Mouse (Mus musculus) liver, embryonic 13.5 days (tissue): ENCODE results near the gene Lsp1. TPM values are rescaled to one million over a fixed set of nuclear protein-coding genes. Genes with fewer than 3 reads are reported as not detected.

Experiments used
- ATAC-seq: fragments of 200-750 bp; cut with Nextera tagmentation; 2 replicates; pipeline ENCODE4 v1.8.0; 2017; ENCODE audit warnings: low read depth, mild to moderate bottlenecking, moderate number of reproducible peaks, moderate library complexity
- DNase-seq: peaks from one replicate; pipeline ENCODE4 v3.0.0; 2022
- H3K27ac ChIP-seq: fragments of 300-500 bp; sonication (generic); 2 replicates; pipeline ENCODE4 v1.5.1; 2015; ENCODE audit warnings: moderate library complexity, mild to moderate bottlenecking, inconsistent platforms
- H3K27me3 ChIP-seq: fragments of 300-500 bp; sonication (generic); 2 replicates; pipeline ENCODE4 v1.6.1; 2015; ENCODE audit warnings: mild to moderate bottlenecking, inconsistent platforms
- H3K36me3 ChIP-seq: fragments of 300-500 bp; sonication (generic); 2 replicates; pipeline ENCODE4 v1.6.1; 2015; ENCODE audit warnings: mild to moderate bottlenecking, inconsistent platforms
- H3K4me1 ChIP-seq: fragments of 300-500 bp; sonication (generic); replicated peaks from 2 replicates; pipeline ENCODE4 v1.6.1; 2015; ENCODE audit warnings: inconsistent platforms
- H3K4me2 ChIP-seq: fragments of 300-500 bp; sonication (generic); 2 replicates; pipeline ENCODE4 v1.6.1; 2015; ENCODE audit warnings: inconsistent platforms, mild to moderate bottlenecking, moderate library complexity
- H3K4me3 ChIP-seq: fragments of 300-500 bp; sonication (generic); replicated peaks from 2 replicates; pipeline ENCODE4 v1.5.1; 2015; ENCODE audit warnings: mild to moderate bottlenecking, inconsistent platforms
- H3K9ac ChIP-seq: fragments of 300-500 bp; sonication (generic); 2 replicates; pipeline ENCODE4 v1.6.1; 2015; ENCODE audit warnings: mild to moderate bottlenecking, inconsistent platforms
- H3K9me3 ChIP-seq: fragments of 300-500 bp; sonication (generic); replicated peaks from 2 replicates; pipeline ENCODE4 v1.6.1; 2016; ENCODE audit warnings: inconsistent platforms
- WGBS: fragments of 180-500 bp; shearing (Covaris S2); methylation state at CpG from one replicate; pipeline ENCODE4 v1.1.7; 2015; ENCODE audit not compliant: insufficient replicate concordance; 5-methylcytosine and 5-hydroxymethylcytosine counted together
- polyA plus RNA-seq: library from polyadenylated mRNA; unstranded; fragments of >200 nt; fragmentation: Nextera tagmentation; extraction: Ambion mirVana; gene quantifications from 2 replicates; pipeline ENCODE4 v1.2.1, GENCODE M21; 2015

Lsp1 gene
- 14.2 and 15.5 TPM in 2 replicates for polyA plus RNA-seq

GRCm38 (mm10) chr7:142460636-142461077 lies at the start of gene Lsp1:
Lsp1 (plus strand) TSS chr7:142460809.
- H3K4me2 ChIP-seq = 0 out of 2 replicates have a peak within 1 kb of the TSS, but pooled peaks have one; percentile 8
- 45% methylated on average over 7 of the region's 7 CpGs for WGBS
- no peaks in the 10 kb centered on the region for H3K9me3 ChIP-seq
- H3K27ac ChIP-seq = no peak within 1 kb of the TSS
- DNase-seq (no peak), ATAC-seq (no peak)
- peaks cover 12% of the 10 kb centered on the region for H3K4me1 ChIP-seq
- H3K9ac ChIP-seq = no peak within 1 kb of the TSS
- H3K36me3 ChIP-seq = no peaks in the 10 kb centered on the region
- 0 out of 2 replicates have a peak, but pooled peaks cover 4% of the 10 kb centered on the region for H3K27me3 ChIP-seq
- H3K4me3 ChIP-seq = peak within 1 kb of the TSS; percentile 9

GRCm38 (mm10) chr7:142413285-142413684 lies 47.3 kb upstream of the Lsp1 start:
- DNase-seq (no peak), ATAC-seq (peak; percentile 88)
- Histone ChIP-seq H3K27ac (no peak overlapping the region), H3K36me3 (no peaks in the 10 kb centered on the region), H3K4me2 (no peak overlapping the region), H3K9me3 (no peaks in the 10 kb centered on the region), H3K4me1 (peaks cover 24% of the 10 kb centered on the region), H3K4me3 (no peak overlapping the region), H3K9ac (no peak overlapping the region), H3K27me3 (no peaks in the 10 kb centered on the region)
- 27% methylated on average over 6 of the region's 6 CpGs for WGBS

- Histone ChIP-seq H3K27me3 (no peaks in the 10 kb centered on the region), H3K4me2 (no peak overlapping the region), H3K9ac (no peak overlapping the region), H3K9me3 (no peaks in the 10 kb centered on the region), H3K4me1 (peaks cover 35% of the 10 kb centered on the region), H3K36me3 (no peaks in the 10 kb centered on the region), H3K27ac (no peak overlapping the region), H3K4me3 (no peak overlapping the region)
- ATAC-seq (no peak), DNase-seq (no peak)
- 50% methylated on average over 4 of the region's 4 CpGs for WGBS
These were observed 45.3 kb upstream of the Lsp1 start for GRCm38 (mm10) chr7:142415314-142415713.

GRCm38 (mm10) chr7:142416225-142416624 lies 44.4 kb upstream of the Lsp1 start:
- WGBS = 71% methylated on average over 3 of the region's 3 CpGs
- Histone ChIP-seq H3K9ac (no peak overlapping the region), H3K9me3 (no peaks in the 10 kb centered on the region), H3K4me1 (peaks cover 44% of the 10 kb centered on the region), H3K27ac (no peak overlapping the region), H3K4me2 (no peak overlapping the region), H3K36me3 (no peaks in the 10 kb centered on the region), H3K27me3 (no peaks in the 10 kb centered on the region), H3K4me3 (no peak overlapping the region)
- ATAC-seq (no peak), DNase-seq (no peak)

- no peaks in the 10 kb centered on the region for H3K9me3 ChIP-seq
- DNase-seq = no peak
- H3K4me2 ChIP-seq = no peak overlapping the region
- H3K27me3 ChIP-seq = no peaks in the 10 kb centered on the region
- WGBS = 94% methylated on average over 2 of the region's 2 CpGs
- no peak overlapping the region for H3K9ac ChIP-seq
- 0 out of 2 replicates have a peak overlapping the region, but pooled peaks have one; percentile 9 for H3K27ac ChIP-seq
- H3K4me1 ChIP-seq = peaks cover 55% of the 10 kb centered on the region
- no peak overlapping the region for H3K4me3 ChIP-seq
- H3K36me3 ChIP-seq = no peaks in the 10 kb centered on the region
- no peak for ATAC-seq
These were observed 42.6 kb upstream of the Lsp1 start for GRCm38 (mm10) chr7:142418027-142418426.

GRCm38 (mm10) chr7:142418679-142419078 lies 41.9 kb upstream of the Lsp1 start:
- Histone ChIP-seq H3K4me1 (peaks cover 50% of the 10 kb centered on the region), H3K4me3 (no peak overlapping the region), H3K9ac (no peak overlapping the region), H3K27ac (peak overlapping the region; percentile 95), H3K4me2 (no peak overlapping the region), H3K36me3 (no peaks in the 10 kb centered on the region), H3K9me3 (no peaks in the 10 kb centered on the region), H3K27me3 (no peaks in the 10 kb centered on the region)
- 90% methylated on average over 8 of the region's 8 CpGs for whole genome bisulfite sequencing
- ATAC-seq (no peak), DNase-seq (no peak)

GRCm38 (mm10) chr7:142419887-142420286 lies 40.7 kb upstream of the Lsp1 start:
- peak overlapping the region; percentile 95 for H3K27ac ChIP-seq
- H3K4me1 ChIP-seq = peaks cover 45% of the 10 kb centered on the region
- H3K27me3 ChIP-seq = no peaks in the 10 kb centered on the region
- H3K4me2 ChIP-seq = peak overlapping the region; percentile 54
- H3K9me3 ChIP-seq = no peaks in the 10 kb centered on the region
- H3K9ac ChIP-seq = peak overlapping the region; percentile 64
- ATAC-seq = peak; percentile 87
- no peak overlapping the region; the same call in 1 of the 2 replicates for H3K4me3 ChIP-seq
- H3K36me3 ChIP-seq = no peaks in the 10 kb centered on the region
- DNase-seq = peak; percentile 58
- 21% methylated on average over 5 of the region's 5 CpGs for WGBS

GRCm38 (mm10) chr7:142421826-142422225 lies 38.8 kb upstream of the Lsp1 start:
- Histone ChIP-seq H3K27me3 (no peaks in the 10 kb centered on the region), H3K4me2 (no peak overlapping the region), H3K27ac (peak overlapping the region; percentile 95), H3K9me3 (no peaks in the 10 kb centered on the region), H3K36me3 (no peaks in the 10 kb centered on the region), H3K9ac (no peak overlapping the region), H3K4me1 (peaks cover 45% of the 10 kb centered on the region), H3K4me3 (no peak overlapping the region)
- ATAC-seq (peak; percentile 74), DNase-seq (no peak)
- WGBS = 46% methylated on average over 2 of the region's 2 CpGs

- peaks cover 26% of the 10 kb centered on the region for H3K27me3 ChIP-seq
- H3K4me3 ChIP-seq = no peak overlapping the region
- peaks cover 28% of the 10 kb centered on the region for H3K4me1 ChIP-seq
- no peak for DNase-seq
- no peak overlapping the region for H3K27ac ChIP-seq
- H3K9ac ChIP-seq = no peak overlapping the region
- ATAC-seq = no peak
- 68% methylated on average over 11 of the region's 11 CpGs for WGBS
- no peaks in the 10 kb centered on the region for H3K9me3 ChIP-seq
- H3K4me2 ChIP-seq = no peak overlapping the region
- H3K36me3 ChIP-seq = no peaks in the 10 kb centered on the region
These were observed 34.9 kb upstream of the Lsp1 start for GRCm38 (mm10) chr7:142425641-142426213.

GRCm38 (mm10) chr7:142428213-142428612 lies 32.4 kb upstream of the Lsp1 start:
- Histone ChIP-seq H3K4me2 (no peak overlapping the region), H3K9ac (no peak overlapping the region), H3K4me3 (no peak overlapping the region), H3K4me1 (peaks cover 4% of the 10 kb centered on the region; the same call in 1 of the 2 replicates), H3K27me3 (peaks cover 43% of the 10 kb centered on the region), H3K36me3 (no peaks in the 10 kb centered on the region), H3K27ac (no peak overlapping the region), H3K9me3 (no peaks in the 10 kb centered on the region)
- no peak for ATAC-seq
- WGBS = 16% methylated on average over 7 of the region's 7 CpGs
- DNase-seq = no peak

- peaks cover 17% of the 10 kb centered on the region for H3K4me1 ChIP-seq
- no peaks in the 10 kb centered on the region for H3K36me3 ChIP-seq
- 63% methylated on average over 12 of the region's 12 CpGs for WGBS
- H3K9ac ChIP-seq = no peak overlapping the region
- no peaks in the 10 kb centered on the region for H3K9me3 ChIP-seq
- no peak overlapping the region for H3K27ac ChIP-seq
- peaks cover 48% of the 10 kb centered on the region for H3K27me3 ChIP-seq
- DNase-seq = no peak
- H3K4me3 ChIP-seq = no peak overlapping the region
- no peak overlapping the region for H3K4me2 ChIP-seq
- ATAC-seq = no peak
These were observed 30.4 kb upstream of the Lsp1 start for GRCm38 (mm10) chr7:142430160-142430678.

GRCm38 (mm10) chr7:142431106-142431505 lies 29.5 kb upstream of the Lsp1 start:
- Histone ChIP-seq H3K4me3 (no peak overlapping the region), H3K27ac (no peak overlapping the region), H3K9me3 (no peaks in the 10 kb centered on the region), H3K4me2 (no peak overlapping the region), H3K9ac (no peak overlapping the region), H3K27me3 (peaks cover 48% of the 10 kb centered on the region), H3K4me1 (peaks cover 22% of the 10 kb centered on the region), H3K36me3 (no peaks in the 10 kb centered on the region)
- WGBS = 84% methylated on average over 14 of the region's 14 CpGs
- ATAC-seq = no peak
- no peak for DNase-seq
